In the genomic region with DNA sequence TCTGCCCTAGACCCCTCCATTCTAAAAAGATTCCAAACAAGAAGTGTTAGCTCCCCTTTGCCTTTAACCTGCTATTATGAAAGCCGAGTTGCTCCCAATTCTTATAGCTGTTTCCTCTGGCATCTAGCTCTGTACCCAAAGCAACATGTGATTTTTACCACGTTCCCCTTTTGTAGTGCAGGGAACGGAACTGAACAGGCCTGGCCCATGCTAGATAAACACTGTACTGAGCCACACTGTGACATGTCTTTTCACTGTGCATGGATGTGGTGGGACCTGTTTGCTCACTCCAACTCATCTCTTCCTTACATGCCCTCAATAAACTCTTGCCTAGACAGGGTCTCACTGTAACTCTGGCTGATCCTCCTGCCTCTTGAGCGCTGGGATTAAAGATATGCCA, we compare ENCODE assay signal across 18 mouse cellular contexts. TPM values are rescaled to one million over a fixed set of nuclear protein-coding genes. Genes with fewer than 3 reads are reported as not detected.
DNase-seq lines count a peak whose midpoint lies in the region; ATAC-seq and TF ChIP-seq lines count a peak whose summit lies in the region.
"Had no signal": no experiment of that assay in that cellular context is flagged by ENCODE, and none has a peak within 500 bp of the region (broad histone marks: within the 10 kb centered on the region; RNA-seq: fewer than 3 reads in every experiment).

No protein-coding gene starts in this region.

- no peaks in the 10 kb centered on the region for H3K9me3 ChIP-seq in forebrain, embryonic 13.5 days (replicated peaks)
- H3K9me3 ChIP-seq in forebrain, embryonic 15.5 days: no peaks in the 10 kb centered on the region
- H3K9me3 ChIP-seq in midbrain, embryonic 16.5 days (replicated peaks; ENCODE audit: control insufficient read depth, low read length, poor library complexity, severe bottlenecking): no peaks in the 10 kb centered on the region
- no peaks in the 10 kb centered on the region for H3K9me3 ChIP-seq in midbrain, embryonic 13.5 days
- H3K9me3 ChIP-seq: forebrain, embryonic 12.5 days; liver, embryonic 15.5 days; neural tube, embryonic 12.5 days had no signal

- no peak for DNase-seq in lung, adult 2 months
- DNase-seq: adrenal gland, postnatal 14 days; cerebellum, adult 2 months; heart, postnatal 4 days; left cerebral cortex, postnatal 4 days; lung, postnatal 4 days; thymus, postnatal 4 days had no signal

- 83% methylated on average over 4 of the region's 4 CpGs for WGBS in forebrain, embryonic 13.5 days
- 82% methylated on average over 4 of the region's 4 CpGs for WGBS in forebrain, embryonic 15.5 days
- WGBS in midbrain, embryonic 16.5 days: 88% methylated on average over 4 of the region's 4 CpGs
- 85% methylated on average over 4 of the region's 4 CpGs for WGBS in midbrain, embryonic 13.5 days
- 62% methylated on average over 4 of the region's 4 CpGs for WGBS in lung, adult 2 months

- no peak overlapping the region for H3K4me3 ChIP-seq in forebrain, embryonic 13.5 days
- H3K4me3 ChIP-seq in forebrain, embryonic 15.5 days: no peak overlapping the region
- no peak overlapping the region for H3K4me3 ChIP-seq in midbrain, embryonic 16.5 days (ENCODE audit: low read depth, low read length)
- H3K4me3 ChIP-seq in midbrain, embryonic 13.5 days (replicated peaks): no peak overlapping the region
- no peak overlapping the region for H3K4me3 ChIP-seq in lung, adult 2 months (replicated peaks; ENCODE audit: extremely low read depth, low read depth, low read length)
- H3K4me3 ChIP-seq: forebrain, embryonic 12.5 days; liver, embryonic 15.5 days; neural tube, embryonic 12.5 days had no signal

- peak; percentile 20 for ATAC-seq in forebrain, embryonic 13.5 days
- no peak for ATAC-seq in forebrain, embryonic 15.5 days (replicated peaks)
- peak; percentile 37; the same call in 1 of the 2 replicates for ATAC-seq in midbrain, embryonic 16.5 days
- no peak for ATAC-seq in midbrain, embryonic 13.5 days
- peak; percentile 58 for ATAC-seq in granulocyte monocyte progenitor cell, adult 5-6 weeks (replicated peaks; ENCODE audit: poor library complexity, severe bottlenecking)
- peak; percentile 57 for ATAC-seq in megakaryocyte-erythroid progenitor cell, adult 5-6 weeks (replicated peaks; ENCODE audit: low FRiP score, low TSS enrichment, poor library complexity, severe bottlenecking)
- ATAC-seq in frontal cortex, adult (ENCODE audit: low TSS enrichment): no peak

- H3K27ac ChIP-seq in forebrain, embryonic 13.5 days: no peak overlapping the region
- no peak overlapping the region for H3K27ac ChIP-seq in forebrain, embryonic 15.5 days (replicated peaks)
- H3K27ac ChIP-seq in midbrain, embryonic 16.5 days (ENCODE audit: low read length): no peak overlapping the region
- no peak overlapping the region for H3K27ac ChIP-seq in midbrain, embryonic 13.5 days
- H3K27ac ChIP-seq: forebrain, embryonic 12.5 days; liver, embryonic 15.5 days; neural tube, embryonic 12.5 days had no signal

- no peak for TF ChIP-seq CTCF in lung, adult 2 months (IDR thresholded peaks at IDR 0.05; ENCODE audit: insufficient read depth, low read length)

- no peak overlapping the region for H3K4me2 ChIP-seq in forebrain, embryonic 13.5 days
- no peak overlapping the region for H3K4me2 ChIP-seq in forebrain, embryonic 15.5 days (replicated peaks)
- no peak overlapping the region for H3K4me2 ChIP-seq in midbrain, embryonic 16.5 days (ENCODE audit: low read length)
- H3K4me2 ChIP-seq in midbrain, embryonic 13.5 days (replicated peaks): no peak overlapping the region
- H3K4me2 ChIP-seq: forebrain, embryonic 12.5 days; liver, embryonic 15.5 days; neural tube, embryonic 12.5 days had no signal

- H3K36me3 ChIP-seq in forebrain, embryonic 13.5 days (ENCODE audit: poor library complexity, severe bottlenecking): peaks cover 94% of the 10 kb centered on the region
- H3K36me3 ChIP-seq in forebrain, embryonic 15.5 days: peaks cover 89% of the 10 kb centered on the region
- H3K36me3 ChIP-seq in midbrain, embryonic 16.5 days (ENCODE audit: control insufficient read depth, insufficient read depth, low read length): peaks cover 32% of the 10 kb centered on the region
- peaks cover 89% of the 10 kb centered on the region for H3K36me3 ChIP-seq in midbrain, embryonic 13.5 days

- no peak for TF ChIP-seq POLR2A in lung, adult 2 months (IDR thresholded peaks at IDR 0.05; ENCODE audit: borderline replicate concordance, extremely low read depth, low read depth, low read length)

- no peaks in the 10 kb centered on the region for H3K4me1 ChIP-seq in forebrain, embryonic 13.5 days
- H3K4me1 ChIP-seq in forebrain, embryonic 15.5 days: no peaks in the 10 kb centered on the region
- no peaks in the 10 kb centered on the region for H3K4me1 ChIP-seq in midbrain, embryonic 16.5 days (ENCODE audit: control insufficient read depth, insufficient read depth, low read length)
- H3K4me1 ChIP-seq in midbrain, embryonic 13.5 days (replicated peaks): no peaks in the 10 kb centered on the region
- H3K4me1 ChIP-seq in lung, adult 2 months (ENCODE audit: control insufficient read depth, insufficient read depth, low read length): no peaks in the 10 kb centered on the region
- H3K4me1 ChIP-seq: forebrain, embryonic 12.5 days; neural tube, embryonic 12.5 days had no signal

- no peak overlapping the region for H3K9ac ChIP-seq in forebrain, embryonic 13.5 days
- no peak overlapping the region for H3K9ac ChIP-seq in forebrain, embryonic 15.5 days (replicated peaks)
- H3K9ac ChIP-seq in midbrain, embryonic 16.5 days (ENCODE audit: low read depth, low read length): no peak overlapping the region
- H3K9ac ChIP-seq in midbrain, embryonic 13.5 days (replicated peaks): no peak overlapping the region
- H3K9ac ChIP-seq: forebrain, embryonic 12.5 days; liver, embryonic 15.5 days; neural tube, embryonic 12.5 days had no signal

- no peaks in the 10 kb centered on the region for H3K27me3 ChIP-seq in forebrain, embryonic 13.5 days
- H3K27me3 ChIP-seq in forebrain, embryonic 15.5 days: no peaks in the 10 kb centered on the region
- H3K27me3 ChIP-seq in midbrain, embryonic 16.5 days (ENCODE audit: control insufficient read depth, insufficient read depth, low read depth, low read length): no peaks in the 10 kb centered on the region
- no peaks in the 10 kb centered on the region for H3K27me3 ChIP-seq in midbrain, embryonic 13.5 days
- H3K27me3 ChIP-seq: CH12.LX; forebrain, embryonic 12.5 days; liver, embryonic 15.5 days; neural tube, embryonic 12.5 days had no signal

RNA-seq across cellular contexts. Expression of a gene that starts 13.7 kb away (rescaled TPM):
- polyA plus RNA-seq in forebrain, embryonic 13.5 days (2015; fragmentation: Nextera tagmentation; extraction: Ambion mirVana): 242 and 248 TPM in 2 replicates
- 191 and 209 TPM in 2 replicates for polyA plus RNA-seq in forebrain, embryonic 15.5 days (2015; fragmentation: Nextera tagmentation; extraction: Ambion mirVana)
- 140 and 167 TPM in 2 replicates for polyA plus RNA-seq in midbrain, embryonic 16.5 days (2015; fragmentation: Nextera tagmentation; extraction: Ambion mirVana)
- 242 and 243 TPM in 2 replicates for polyA plus RNA-seq in midbrain, embryonic 13.5 days (2015; fragmentation: Nextera tagmentation; extraction: Ambion mirVana)
- 64.1 and 67.8 TPM in 2 replicates for total RNA-seq in granulocyte monocyte progenitor cell, adult 5-6 weeks (2014; fragmentation: Nextera tagmentation)
- 34.0 and 43.0 TPM in 2 replicates for total RNA-seq in granulocyte monocyte progenitor cell, adult 5-6 weeks (2017)
- total RNA-seq in megakaryocyte-erythroid progenitor cell, adult 5-6 weeks (2014; fragmentation: Nextera tagmentation): 85.2 and 100 TPM in 2 replicates
- total RNA-seq in megakaryocyte-erythroid progenitor cell, adult 5-6 weeks (2017): 49.2 and 56.4 TPM in 2 replicates
- 14.3 and 27.5 TPM in 2 replicates for polyA plus RNA-seq in lung, adult 2 months (2012; rRNA removed)

RNA-seq across cellular contexts. Expression of a gene that starts 13.8 kb away (rescaled TPM):
- 0.83 and 1.2 TPM in 2 replicates for polyA plus RNA-seq in forebrain, embryonic 13.5 days (2015; fragmentation: Nextera tagmentation; extraction: Ambion mirVana)
- 1.1 and 1.8 TPM in 2 replicates for polyA plus RNA-seq in forebrain, embryonic 15.5 days (2015; fragmentation: Nextera tagmentation; extraction: Ambion mirVana)
- 0.77 and 0.80 TPM in 2 replicates for polyA plus RNA-seq in midbrain, embryonic 16.5 days (2015; fragmentation: Nextera tagmentation; extraction: Ambion mirVana)
- 1.3 TPM in 2 replicates for polyA plus RNA-seq in midbrain, embryonic 13.5 days (2015; fragmentation: Nextera tagmentation; extraction: Ambion mirVana)
- total RNA-seq in granulocyte monocyte progenitor cell, adult 5-6 weeks (2014; fragmentation: Nextera tagmentation): 0.34 TPM in 1 of 2 replicates, not detected in the other
- total RNA-seq in granulocyte monocyte progenitor cell, adult 5-6 weeks (2017): not detected in 2 replicates
- total RNA-seq in megakaryocyte-erythroid progenitor cell, adult 5-6 weeks (2014; fragmentation: Nextera tagmentation): 0.42 and 0.92 TPM in 2 replicates
- total RNA-seq in megakaryocyte-erythroid progenitor cell, adult 5-6 weeks (2017): 0.08 and 0.52 TPM in 2 replicates
- 1.7 and 2.2 TPM in 2 replicates for polyA plus RNA-seq in lung, adult 2 months (2012; rRNA removed)

RNA-seq across cellular contexts. Expression of a gene that starts 30.2 kb away (rescaled TPM):
- 45.2 and 47.3 TPM in 2 replicates for polyA plus RNA-seq in forebrain, embryonic 13.5 days (2015; fragmentation: Nextera tagmentation; extraction: Ambion mirVana)
- polyA plus RNA-seq in forebrain, embryonic 15.5 days (2015; fragmentation: Nextera tagmentation; extraction: Ambion mirVana): 58.3 and 63.6 TPM in 2 replicates
- polyA plus RNA-seq in midbrain, embryonic 16.5 days (2015; fragmentation: Nextera tagmentation; extraction: Ambion mirVana): 61.2 and 63.0 TPM in 2 replicates
- polyA plus RNA-seq in midbrain, embryonic 13.5 days (2015; fragmentation: Nextera tagmentation; extraction: Ambion mirVana): 51.7 and 55.5 TPM in 2 replicates
- 4.0 and 9.5 TPM in 2 replicates for total RNA-seq in granulocyte monocyte progenitor cell, adult 5-6 weeks (2014; fragmentation: Nextera tagmentation)
- total RNA-seq in granulocyte monocyte progenitor cell, adult 5-6 weeks (2017): 5.6 and 7.3 TPM in 2 replicates
- 4.3 and 15.9 TPM in 2 replicates for total RNA-seq in megakaryocyte-erythroid progenitor cell, adult 5-6 weeks (2014; fragmentation: Nextera tagmentation)
- 1.8 and 3.1 TPM in 2 replicates for total RNA-seq in megakaryocyte-erythroid progenitor cell, adult 5-6 weeks (2017)
- polyA plus RNA-seq in lung, adult 2 months (2012; rRNA removed): 2.6 and 4.4 TPM in 2 replicates

RNA-seq across cellular contexts. Expression of a gene that starts 49.7 kb away (rescaled TPM):
- polyA plus RNA-seq in forebrain, embryonic 13.5 days (2015; fragmentation: Nextera tagmentation; extraction: Ambion mirVana): 1.7 and 1.8 TPM in 2 replicates
- polyA plus RNA-seq in forebrain, embryonic 15.5 days (2015; fragmentation: Nextera tagmentation; extraction: Ambion mirVana): 0.87 and 1.6 TPM in 2 replicates
- 0.50 TPM in 2 replicates for polyA plus RNA-seq in midbrain, embryonic 16.5 days (2015; fragmentation: Nextera tagmentation; extraction: Ambion mirVana)
- polyA plus RNA-seq in midbrain, embryonic 13.5 days (2015; fragmentation: Nextera tagmentation; extraction: Ambion mirVana): 1.0 and 1.3 TPM in 2 replicates
- total RNA-seq in granulocyte monocyte progenitor cell, adult 5-6 weeks (2014; fragmentation: Nextera tagmentation): not detected in 2 replicates
- not detected in 2 replicates for total RNA-seq in granulocyte monocyte progenitor cell, adult 5-6 weeks (2017)
- 0.28 TPM in 1 of 2 replicates, not detected in the other for total RNA-seq in megakaryocyte-erythroid progenitor cell, adult 5-6 weeks (2014; fragmentation: Nextera tagmentation)
- 0.61 TPM in 1 of 2 replicates, not detected in the other for total RNA-seq in megakaryocyte-erythroid progenitor cell, adult 5-6 weeks (2017)
- 0.71 and 2.2 TPM in 2 replicates for polyA plus RNA-seq in lung, adult 2 months (2012; rRNA removed)

Comparison
In these comparisons a context has a peak if more than half of its experiments do, and no peak if none do; other contexts are left out.
1. ATAC-seq: peak in forebrain, embryonic 13.5 days (single experiment), midbrain, embryonic 16.5 days (single experiment), granulocyte monocyte progenitor cell, adult 5-6 weeks (single experiment) and megakaryocyte-erythroid progenitor cell, adult 5-6 weeks (single experiment); none in forebrain, embryonic 15.5 days (single experiment), midbrain, embryonic 13.5 days (single experiment) and frontal cortex, adult (single experiment).